Mouse (Mus musculus): ENCODE results near the gene Slc5a1. TPM values are rescaled to one million over a fixed set of nuclear protein-coding genes. Genes with fewer than 3 reads are reported as not detected.

Slc5a1 gene
- polyA plus RNA-seq, 1 experiment, result not detected

DNA sequence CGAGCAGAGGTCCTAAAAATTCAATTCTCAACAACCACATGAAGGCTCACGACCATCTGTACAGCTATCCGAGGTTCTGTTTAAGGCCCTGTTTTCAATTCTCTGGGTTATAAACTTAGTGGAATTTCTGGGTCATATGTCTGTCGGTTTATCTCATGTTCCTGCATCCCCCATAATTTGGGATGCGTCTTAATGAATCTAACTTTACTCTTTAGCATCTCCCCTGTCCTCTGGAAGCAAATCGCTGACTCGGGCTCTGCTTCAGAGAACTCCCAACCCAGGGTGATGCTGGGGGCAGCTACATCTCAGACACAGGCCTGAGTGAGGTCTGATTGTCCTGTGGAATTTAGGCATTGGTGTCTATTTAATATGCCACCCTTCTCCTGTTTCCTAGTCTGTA is 100.3 kb downstream of the Slc5a1 start:
- H3K4me3 ChIP-seq (ENCODE audit: insufficient read depth, low read length), result no peak overlapping the region
- H3K4me1 ChIP-seq (ENCODE audit: control insufficient read depth, insufficient read depth, low read length), result no peaks in the 10 kb centered on the region
- H3K27ac ChIP-seq (ENCODE audit: insufficient read depth, low read length), result no peak overlapping the region
- TF ChIP-seq CTCF (IDR thresholded peaks at IDR 0.05; ENCODE audit: borderline replicate concordance, insufficient read depth, low read length) (no peak), POLR2A (IDR thresholded peaks at IDR 0.05; ENCODE audit: low read depth, low read length) (no peak)

GRCm38 (mm10) chr5:33206328-33206727 is 102.3 kb downstream of the Slc5a1 start:
- Histone ChIP-seq H3K4me1 (ENCODE audit: control insufficient read depth, insufficient read depth, low read length) (no peaks in the 10 kb centered on the region), H3K27ac (ENCODE audit: insufficient read depth, low read length) (no peak overlapping the region), H3K4me3 (ENCODE audit: insufficient read depth, low read length) (no peak overlapping the region)
- TF ChIP-seq POLR2A (IDR thresholded peaks at IDR 0.05; ENCODE audit: low read depth, low read length) (no peak), CTCF (IDR thresholded peaks at IDR 0.05; ENCODE audit: borderline replicate concordance, insufficient read depth, low read length) (no peak)

DNA sequence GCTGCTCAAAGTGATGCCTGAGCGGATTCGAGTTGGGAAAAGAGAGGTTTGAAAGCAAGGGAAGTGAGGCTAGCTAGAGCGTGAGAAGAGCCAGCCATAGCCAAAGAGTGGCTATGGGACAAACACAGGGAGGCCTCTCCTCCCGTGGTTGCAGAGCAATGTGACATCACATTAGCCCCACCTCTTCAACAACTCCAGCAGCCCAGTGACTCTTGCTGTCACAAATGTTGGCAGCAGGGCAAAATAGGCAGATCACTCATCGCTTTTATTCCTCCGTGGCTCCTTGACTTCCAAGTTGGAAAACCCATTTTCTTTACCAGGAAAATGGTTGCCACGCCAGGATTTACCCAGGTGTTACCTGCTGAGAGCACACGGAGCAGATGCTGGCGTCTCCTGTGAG is 103.1 kb downstream of the Slc5a1 start:
- H3K4me3 ChIP-seq (ENCODE audit: insufficient read depth, low read length), result no peak overlapping the region
- no peak for TF ChIP-seq POLR2A (IDR thresholded peaks at IDR 0.05; ENCODE audit: low read depth, low read length)
- TF ChIP-seq CTCF (IDR thresholded peaks at IDR 0.05; ENCODE audit: borderline replicate concordance, insufficient read depth, low read length), result no peak

DNA sequence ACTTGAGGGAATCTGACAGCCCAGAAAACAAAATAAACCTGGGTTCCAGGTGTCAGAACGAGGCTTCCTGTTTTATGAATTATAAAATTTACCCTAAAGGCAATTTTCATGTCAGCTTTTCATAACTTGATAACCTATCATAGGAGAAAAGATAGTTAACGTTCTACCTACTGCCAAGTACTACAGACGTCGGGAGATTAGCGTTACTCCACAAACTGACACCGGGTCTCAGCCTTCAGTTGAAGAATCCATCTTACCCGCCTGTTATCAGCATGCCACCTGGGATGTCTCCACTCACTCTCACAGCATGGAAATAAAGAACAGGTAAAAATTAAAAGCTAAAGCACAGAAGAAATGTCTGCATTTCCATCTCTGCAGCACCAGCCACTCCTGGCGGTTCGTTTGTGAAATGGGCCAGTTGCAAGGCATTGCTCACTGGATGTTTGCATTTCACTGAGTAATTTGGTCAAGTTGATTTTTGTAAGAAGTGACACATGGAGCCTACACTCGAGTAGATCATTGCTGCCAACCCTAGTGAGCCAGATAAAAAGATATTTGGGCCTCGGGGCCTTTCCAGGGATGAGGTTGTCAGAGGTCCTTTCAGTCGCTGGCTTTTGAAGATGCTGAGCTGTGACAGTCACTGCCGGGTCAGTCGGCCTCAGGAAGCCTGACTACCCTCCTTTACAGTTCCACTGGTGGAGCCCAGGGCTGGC is 104.7 kb downstream of the Slc5a1 start:
- H3K4me3 ChIP-seq (ENCODE audit: insufficient read depth, low read length), result no peak overlapping the region
- no peaks in the 10 kb centered on the region; the same call in 1 of the 2 replicates for H3K4me1 ChIP-seq (ENCODE audit: control insufficient read depth, insufficient read depth, low read length)
- no peak overlapping the region for H3K27ac ChIP-seq (ENCODE audit: insufficient read depth, low read length)
- TF ChIP-seq CTCF (IDR thresholded peaks at IDR 0.05; ENCODE audit: borderline replicate concordance, insufficient read depth, low read length), result no peak
- no peak for TF ChIP-seq POLR2A (IDR thresholded peaks at IDR 0.05; ENCODE audit: low read depth, low read length)

More for the DNA sequence above, 103.1 kb downstream of the Slc5a1 start:
- Histone ChIP-seq H3K27ac (ENCODE audit: insufficient read depth, low read length) (no peak overlapping the region), H3K4me1 (ENCODE audit: control insufficient read depth, insufficient read depth, low read length) (no peaks in the 10 kb centered on the region)

DNA sequence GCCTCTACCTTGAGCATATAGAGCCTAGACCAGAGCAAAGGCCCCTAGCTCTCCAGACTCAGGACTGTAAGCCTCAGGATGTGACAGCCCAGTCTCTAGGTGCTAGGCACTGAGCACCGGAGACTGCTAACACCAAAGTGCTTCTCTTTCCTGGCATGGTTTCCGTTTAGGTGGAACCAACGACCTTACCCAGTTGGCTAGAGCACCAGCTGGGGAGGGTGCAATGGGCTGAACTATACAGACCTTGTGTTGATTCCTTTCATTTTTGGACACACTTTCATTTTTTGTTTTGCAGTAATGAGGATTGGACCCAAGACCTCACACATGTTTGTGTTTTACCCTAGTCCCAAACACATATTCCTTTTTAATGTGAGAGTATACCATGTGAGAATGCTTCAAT is 106.5 kb downstream of the Slc5a1 start:
- Histone ChIP-seq H3K27ac (ENCODE audit: insufficient read depth, low read length) (no peak overlapping the region), H3K4me1 (ENCODE audit: control insufficient read depth, insufficient read depth, low read length) (no peaks in the 10 kb centered on the region; the same call in 1 of the 2 replicates), H3K4me3 (ENCODE audit: insufficient read depth, low read length) (no peak overlapping the region)
- TF ChIP-seq CTCF (IDR thresholded peaks at IDR 0.05; ENCODE audit: borderline replicate concordance, insufficient read depth, low read length) (no peak), POLR2A (IDR thresholded peaks at IDR 0.05; ENCODE audit: low read depth, low read length) (no peak)

DNA sequence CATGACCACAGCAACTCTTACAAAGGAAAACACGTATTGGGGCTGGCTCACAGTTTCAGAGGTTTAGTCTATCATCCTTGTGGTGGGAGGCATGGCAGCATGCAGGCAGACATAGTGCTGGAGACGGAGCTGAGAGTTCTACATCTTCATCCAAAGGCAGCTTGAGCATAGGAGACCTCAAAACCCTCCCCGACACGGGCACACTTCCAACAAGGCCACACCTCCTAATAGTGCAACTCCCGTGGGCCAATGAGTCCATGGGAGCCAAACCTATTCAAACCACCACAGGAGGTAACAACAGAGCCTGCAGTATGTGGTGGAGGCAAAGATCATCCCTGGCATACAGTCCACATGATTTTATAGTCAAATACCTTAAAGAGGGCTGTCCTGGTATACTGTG is 107.2 kb downstream of the Slc5a1 start:
- Histone ChIP-seq H3K4me1 (ENCODE audit: control insufficient read depth, insufficient read depth, low read length) (no peaks in the 10 kb centered on the region; the same call in 1 of the 2 replicates), H3K4me3 (ENCODE audit: insufficient read depth, low read length) (no peak overlapping the region), H3K27ac (ENCODE audit: insufficient read depth, low read length) (no peak overlapping the region)
- TF ChIP-seq POLR2A (IDR thresholded peaks at IDR 0.05; ENCODE audit: low read depth, low read length), result no peak
- TF ChIP-seq CTCF (IDR thresholded peaks at IDR 0.05; ENCODE audit: borderline replicate concordance, insufficient read depth, low read length), result no peak

Other genes with a start within 250 kb of the Slc5a1 start
- gene Prr14l, start 250.0 kb upstream of the Slc5a1 start, polyA plus RNA-seq (2011; ENCODE audit: insufficient read length, low read depth, missing spikeins), result 15.2 and 16.8 TPM in 2 replicates
- 17.6 and 22.4 TPM in 2 replicates for gene Depdc5, start 240.5 kb upstream of the Slc5a1 start, polyA plus RNA-seq (2011; ENCODE audit: insufficient read length, low read depth, missing spikeins)
- gene Ywhah, start 85.4 kb upstream of the Slc5a1 start, polyA plus RNA-seq (2011; ENCODE audit: insufficient read length, low read depth, missing spikeins), result 306 and 356 TPM in 2 replicates
- 4.7 and 6.4 TPM in 2 replicates for gene Spon2, start 114.2 kb downstream of the Slc5a1 start, polyA plus RNA-seq (2011; ENCODE audit: insufficient read length, low read depth, missing spikeins)
- gene Ctbp1, start 170.8 kb downstream of the Slc5a1 start, polyA plus RNA-seq (2011; ENCODE audit: insufficient read length, low read depth, missing spikeins), result 133 and 175 TPM in 2 replicates
- 135 and 148 TPM in 2 replicates for gene Maea, start 231.3 kb downstream of the Slc5a1 start, polyA plus RNA-seq (2011; ENCODE audit: insufficient read length, low read depth, missing spikeins)

Measured in embryonic fibroblast, embryonic 13.5 days (primary cell).